Mouse (Mus musculus) forebrain, embryonic 15.5 days (tissue): ENCODE measurements at regions not wholly inside any gene's neighbourhood (a gene's known extent, or its start where the extent isn't known, plus 50 kb on each side); places are given as distances from the start of the nearest gene placed in this dataset.

Source experiments
- ATAC-seq: fragments of 200-750 bp; cut with Nextera tagmentation; replicated peaks from 2 replicates; pipeline ENCODE4 v1.8.0; 2017; ENCODE audit warnings: mild to moderate bottlenecking, moderate TSS enrichment, moderate library complexity
- H3K27ac ChIP-seq: fragments of 300-500 bp; sonication (generic); replicated peaks from 2 replicates; pipeline ENCODE4 v1.5.1; 2015; ENCODE audit warnings: mild to moderate bottlenecking, inconsistent platforms
- H3K27me3 ChIP-seq: fragments of 300-500 bp; sonication (generic); 2 replicates; pipeline ENCODE4 v1.6.1; 2015; ENCODE audit warnings: inconsistent platforms
- H3K36me3 ChIP-seq: fragments of 300-500 bp; sonication (generic); 2 replicates; pipeline ENCODE4 v1.6.1; 2015; ENCODE audit warnings: mild to moderate bottlenecking, inconsistent platforms
- H3K4me1 ChIP-seq: fragments of 300-500 bp; sonication (generic); 2 replicates; pipeline ENCODE4 v1.6.1; 2015; ENCODE audit warnings: inconsistent platforms
- H3K4me2 ChIP-seq: fragments of 300-500 bp; sonication (generic); replicated peaks from 2 replicates; pipeline ENCODE4 v1.6.1; 2015; ENCODE audit warnings: mild to moderate bottlenecking, inconsistent platforms
- H3K4me3 ChIP-seq: fragments of 300-500 bp; sonication (generic); 2 replicates; pipeline ENCODE4 v1.5.1; 2015; ENCODE audit warnings: mild to moderate bottlenecking, inconsistent platforms
- H3K9ac ChIP-seq: fragments of 300-500 bp; sonication (generic); replicated peaks from 2 replicates; pipeline ENCODE4 v1.6.1; 2015; ENCODE audit warnings: mild to moderate bottlenecking, inconsistent platforms
- H3K9me3 ChIP-seq: fragments of 300-500 bp; sonication (generic); 2 replicates; pipeline ENCODE4 v1.6.1; 2016; ENCODE audit warnings: inconsistent platforms
- WGBS: fragments of 180-500 bp; shearing (Covaris S2); methylation state at CpG from one replicate; pipeline ENCODE4 v1.1.7; 2015; ENCODE audit warnings: mixed read lengths; 5-methylcytosine and 5-hydroxymethylcytosine counted together

DNA sequence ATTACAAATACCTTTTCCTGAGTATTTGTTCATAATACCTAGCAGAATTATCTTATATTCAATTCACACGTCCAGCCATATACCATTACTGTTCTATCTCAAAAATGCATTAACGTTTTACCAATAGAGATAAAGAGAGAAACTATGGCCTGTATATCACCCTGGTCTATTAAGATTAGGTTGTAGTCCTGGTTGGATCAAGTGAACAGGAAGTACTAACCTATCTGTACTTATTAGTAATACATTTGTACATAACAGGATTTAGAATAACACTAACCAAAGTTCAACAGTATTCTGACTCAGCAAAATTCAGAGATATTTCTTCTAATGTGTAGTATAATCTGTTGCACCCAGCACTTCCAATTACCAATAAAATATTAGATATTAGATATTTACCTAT, 1208.9 kb downstream of the Brinp3 start:
- Histone ChIP-seq H3K4me2 (no peak overlapping the region), H3K27ac (no peak overlapping the region), H3K9me3 (no peaks in the 10 kb centered on the region), H3K36me3 (no peaks in the 10 kb centered on the region), H3K4me1 (no peaks in the 10 kb centered on the region), H3K27me3 (no peaks in the 10 kb centered on the region), H3K4me3 (no peak overlapping the region), H3K9ac (no peak overlapping the region)
- 95% methylated on average over 2 of the region's 2 CpGs for WGBS
- ATAC-seq, result no peak

DNA sequence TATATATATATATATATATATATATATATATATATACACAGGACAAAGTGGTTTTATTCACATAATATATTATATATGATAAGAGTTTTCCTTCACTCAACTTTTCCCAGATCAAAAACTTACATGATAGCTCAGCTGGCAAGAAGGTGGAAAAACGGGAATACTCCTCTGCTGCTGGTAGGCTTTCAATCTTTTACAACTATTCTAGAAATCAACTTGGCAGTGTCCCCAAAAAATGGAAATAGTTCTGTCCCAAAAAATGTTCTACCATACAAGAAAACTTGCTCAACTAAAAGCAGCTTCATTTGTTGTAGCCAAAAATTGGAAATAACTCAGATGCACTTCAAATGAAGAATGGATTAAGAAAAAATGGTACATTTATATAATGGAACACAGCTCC, 1235.4 kb downstream of the Brinp3 start:
- H3K9me3 ChIP-seq, result no peaks in the 10 kb centered on the region
- H3K4me1 ChIP-seq, result no peaks in the 10 kb centered on the region
- H3K27me3 ChIP-seq, result no peaks in the 10 kb centered on the region
- no peak overlapping the region for H3K4me3 ChIP-seq
- H3K4me2 ChIP-seq, result no peak overlapping the region
- no peaks in the 10 kb centered on the region for H3K36me3 ChIP-seq
- H3K27ac ChIP-seq, result no peak overlapping the region
- 86% methylated on average over 1 of the region's 1 CpGs for WGBS
- no peak for ATAC-seq
- H3K9ac ChIP-seq, result no peak overlapping the region

DNA sequence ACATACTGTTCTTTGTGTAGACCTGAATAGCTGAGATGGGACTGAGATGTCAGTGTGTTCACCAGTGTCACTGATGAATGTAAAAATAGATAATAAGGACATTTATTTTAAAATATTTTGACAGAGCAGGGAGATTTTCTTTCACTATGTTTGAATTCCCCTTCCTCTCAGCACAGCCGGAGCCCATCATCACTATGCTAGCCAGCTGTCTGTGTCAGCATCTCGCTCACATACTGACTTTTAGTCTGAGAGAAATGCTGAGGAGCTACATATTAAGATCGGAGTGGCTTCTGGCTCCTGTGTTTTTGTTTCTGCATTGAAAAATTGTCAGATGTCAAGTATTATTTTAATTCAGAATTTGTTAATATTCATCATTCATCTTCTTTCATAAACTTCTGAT, 1271.5 kb downstream of the Brinp3 start:
- Histone ChIP-seq H3K4me3 (no peak overlapping the region), H3K9me3 (no peaks in the 10 kb centered on the region), H3K9ac (no peak overlapping the region), H3K27me3 (no peaks in the 10 kb centered on the region), H3K4me2 (no peak overlapping the region), H3K27ac (no peak overlapping the region), H3K4me1 (no peaks in the 10 kb centered on the region), H3K36me3 (no peaks in the 10 kb centered on the region)
- ATAC-seq, result 0 out of 2 replicates have a peak, but pooled peaks have one; percentile 23
- WGBS, result 51% methylated on average over 3 of the region's 3 CpGs

DNA sequence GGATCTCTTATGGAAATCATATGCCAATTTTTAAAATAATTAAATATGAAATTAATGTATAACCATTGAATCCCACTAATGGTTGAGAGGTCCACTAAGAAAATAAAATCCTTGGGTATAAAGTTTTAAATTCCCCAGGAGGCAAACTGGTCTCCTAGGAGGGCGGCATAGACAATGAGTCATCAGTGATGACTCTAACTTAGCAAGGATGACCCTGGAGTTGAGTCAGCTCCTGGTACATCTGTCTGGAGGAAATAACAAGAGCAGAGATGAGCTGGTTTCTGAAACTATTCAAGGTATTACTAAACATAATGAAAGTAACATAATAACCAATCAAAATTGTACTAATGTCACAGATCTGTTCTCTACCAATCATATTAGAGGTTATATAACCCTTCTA, 1308.2 kb downstream of the Brinp3 start:
- H3K36me3 ChIP-seq, result no peaks in the 10 kb centered on the region
- H3K9me3 ChIP-seq, result no peaks in the 10 kb centered on the region
- H3K9ac ChIP-seq, result no peak overlapping the region
- no peak overlapping the region for H3K4me3 ChIP-seq
- no peak overlapping the region for H3K27ac ChIP-seq
- no peaks in the 10 kb centered on the region for H3K27me3 ChIP-seq
- 95% methylated on average over 1 of the region's 1 CpGs for WGBS
- no peaks in the 10 kb centered on the region for H3K4me1 ChIP-seq
- no peak for ATAC-seq
- no peak overlapping the region for H3K4me2 ChIP-seq
